Mouse (Mus musculus) inflammation-experienced regulatory T-cells, adult 6 months (primary cell): ENCODE data around the gene Pex14. TPM values are rescaled to one million over a fixed set of nuclear protein-coding genes. Genes with fewer than 3 reads are reported as not detected.

Experiments used
- ATAC-seq: one replicate; pipeline ENCODE4 v1.8.0; 2017
- polyA plus RNA-seq, 3 experiments: library from polyadenylated mRNA; unstranded; fragments of 100-300 nt; shearing (Covaris generic); gene quantifications; one replicate each; pipeline ENCODE4 v1.2.1; 2017

Pex14 gene
- polyA plus RNA-seq, 3 experiments from 2014 or later = 13.0 to 18.4 (median 14.2) TPM

DNA sequence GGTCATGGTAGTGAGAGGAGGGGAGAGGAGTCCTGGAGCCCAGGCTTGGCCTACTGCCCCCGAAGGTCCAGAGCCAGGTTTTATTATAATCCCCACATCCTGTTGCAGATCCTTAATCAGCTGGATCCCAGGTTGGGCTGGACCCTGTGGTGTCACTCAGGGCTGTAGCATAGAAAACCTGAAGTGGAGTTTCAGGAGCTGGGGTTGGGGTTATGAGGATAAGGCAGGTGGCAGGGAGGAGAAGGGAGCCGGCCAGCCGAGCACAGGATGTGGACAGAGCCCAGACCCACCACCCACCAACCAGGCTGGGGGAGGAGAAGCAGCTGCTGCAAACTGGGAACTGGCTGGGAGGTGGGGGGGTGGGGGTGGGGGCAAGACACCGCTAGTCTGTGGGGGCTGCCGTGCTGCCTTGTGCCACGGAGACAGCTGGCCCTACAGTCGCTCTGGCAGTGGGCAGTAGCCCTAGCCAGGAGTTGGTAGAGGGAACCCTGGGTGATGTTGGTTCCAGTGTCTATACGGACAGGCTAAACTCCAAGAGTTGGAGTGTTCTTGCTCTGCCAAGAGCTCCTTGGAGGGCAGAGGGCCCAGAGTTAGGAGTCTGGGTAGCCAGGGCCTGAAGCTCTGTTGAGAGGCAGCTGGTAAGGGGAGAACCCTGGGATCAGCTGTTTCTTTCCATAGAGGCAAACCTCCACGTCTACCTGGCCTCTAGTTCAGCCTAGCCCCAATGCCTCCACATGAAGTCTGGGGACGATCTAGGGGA is 184.6 kb downstream of the Pex14 start:
- no peak for ATAC-seq

DNA sequence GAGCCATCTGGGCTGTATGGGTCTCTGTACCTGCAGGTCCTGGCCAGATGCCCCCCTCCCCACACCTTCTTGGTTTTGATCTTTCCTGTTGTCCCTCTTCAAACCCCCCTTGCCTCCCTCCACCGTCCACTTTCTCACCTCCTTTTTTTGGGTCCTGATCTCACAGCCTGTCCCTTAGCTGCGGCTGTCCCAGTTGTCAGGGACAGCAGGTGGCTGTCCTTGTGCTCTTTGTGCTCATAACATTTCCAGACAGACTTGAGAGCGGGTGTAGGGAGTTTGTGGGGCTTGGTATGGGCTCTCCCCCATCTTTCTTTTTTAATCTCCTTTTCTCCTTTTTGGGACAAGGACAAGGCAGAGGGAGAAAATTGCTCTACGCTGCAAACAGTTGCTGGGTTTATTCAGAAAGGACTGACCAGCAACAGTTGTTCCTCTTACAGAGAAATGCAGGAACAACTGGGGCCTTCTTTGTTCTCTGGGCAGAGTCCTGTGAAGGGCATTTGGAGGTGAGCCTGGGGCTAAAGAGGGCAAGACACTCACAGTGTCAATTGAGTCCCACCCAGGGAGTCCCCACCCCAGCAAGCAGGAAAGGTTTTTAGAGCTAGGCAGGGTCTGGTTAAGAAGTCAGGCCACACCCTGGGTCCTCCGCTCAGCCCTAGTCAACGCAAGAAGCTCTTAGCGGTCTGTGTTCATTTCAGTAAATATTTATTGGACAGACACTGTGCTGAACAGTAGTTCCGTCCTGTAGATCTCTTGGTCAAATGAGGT is 186.7 kb downstream of the Pex14 start:
- ATAC-seq = no peak

DNA sequence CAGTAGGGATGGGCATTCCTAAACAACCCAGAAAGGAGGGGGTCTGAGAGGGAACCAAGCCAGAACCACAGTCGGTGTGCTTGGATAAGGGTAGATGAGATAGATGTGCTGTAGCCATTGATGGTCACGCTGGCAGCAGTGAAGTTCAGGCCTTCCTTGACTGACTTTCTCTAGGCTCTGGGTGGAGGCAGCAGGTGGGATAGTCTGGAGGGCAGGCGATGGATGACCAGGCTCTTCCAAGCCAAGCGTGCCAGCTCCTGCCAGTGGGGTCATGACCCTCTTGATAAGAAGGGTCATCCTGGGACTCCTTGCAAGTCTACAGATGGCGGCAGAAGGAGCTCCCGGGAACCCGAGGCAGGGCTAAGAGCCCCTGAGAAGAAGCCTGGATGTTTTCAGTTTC is 187.5 kb downstream of the Pex14 start:
- ATAC-seq = no peak

Other genes with a start within 250 kb of the Pex14 start
- gene Dffa, start 4.3 kb upstream of the Pex14 start, polyA plus RNA-seq = 10 to 100 TPM; 24.4 to 29.2 (median 26.3) TPM
- under 1 TPM in 1 of 3 experiments, not detected in 2; 0.73 TPM for gene Cort, start 26.9 kb upstream of the Pex14 start, polyA plus RNA-seq
- 10 to 100 TPM in 1 of 3 experiments, 1 to 10 TPM in 2; 3.7 to 34.5 (median 6.7) TPM for gene Cenps, start 37.8 kb upstream of the Pex14 start, polyA plus RNA-seq
- 10 to 100 TPM; 37.7 to 56.0 (median 53.5) TPM for gene Pgd, start 66.9 kb upstream of the Pex14 start, polyA plus RNA-seq
- gene Kif1b, start 207.8 kb upstream of the Pex14 start, polyA plus RNA-seq = 10 to 100 TPM in 2 of 3 experiments, 1 to 10 TPM in 1; 7.9 to 19.7 (median 16.6) TPM